Mouse (Mus musculus): ENCODE results near the gene Col17a1.

Col17a1 gene

DNA sequence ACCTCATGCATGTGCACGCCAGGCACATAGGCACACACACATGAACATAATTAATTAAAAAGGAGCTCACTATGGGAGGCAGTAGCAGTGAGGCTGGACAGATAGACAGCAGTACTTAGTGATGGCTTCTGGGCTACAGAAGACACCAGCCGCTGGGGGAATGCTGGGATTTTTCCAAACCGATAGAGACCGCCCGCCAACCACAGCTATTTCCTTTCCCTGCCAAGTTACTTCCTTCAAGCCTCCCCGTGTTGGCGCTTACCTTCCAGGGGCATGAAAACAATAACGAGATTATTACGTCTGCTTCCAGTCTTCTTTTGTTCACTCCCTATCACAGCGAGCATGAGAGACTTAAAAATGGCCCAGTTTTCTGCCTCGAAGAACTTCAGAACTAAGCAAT, 5.2 kb upstream of the Col17a1 start:
- TF ChIP-seq GATA4 (IDR thresholded peaks at IDR 0.05; ENCODE audit: insufficient replicate concordance, low read length): no peak

DNA sequence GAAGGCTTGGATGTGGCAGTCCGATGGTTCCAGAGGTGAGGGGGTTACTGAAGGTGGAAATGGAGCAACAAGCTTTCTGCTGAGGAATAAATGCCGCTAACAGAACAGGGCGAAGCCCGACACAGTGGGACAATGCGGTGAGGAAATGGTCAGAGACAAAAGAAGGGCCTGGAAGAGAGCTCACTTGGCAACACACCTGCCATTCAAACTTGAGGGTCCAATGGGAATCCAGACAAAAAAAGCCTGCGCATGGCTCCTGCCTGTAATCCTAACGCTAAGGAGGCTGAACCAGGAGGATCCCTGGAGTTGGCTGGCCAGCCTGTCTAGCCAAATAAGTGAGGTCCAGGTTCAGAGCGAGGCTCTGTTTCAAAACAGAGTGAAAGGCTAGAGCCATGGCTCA, 4.5 kb upstream of the Col17a1 start:
- TF ChIP-seq GATA4 (IDR thresholded peaks at IDR 0.05; ENCODE audit: insufficient replicate concordance, low read length): no peak

DNA sequence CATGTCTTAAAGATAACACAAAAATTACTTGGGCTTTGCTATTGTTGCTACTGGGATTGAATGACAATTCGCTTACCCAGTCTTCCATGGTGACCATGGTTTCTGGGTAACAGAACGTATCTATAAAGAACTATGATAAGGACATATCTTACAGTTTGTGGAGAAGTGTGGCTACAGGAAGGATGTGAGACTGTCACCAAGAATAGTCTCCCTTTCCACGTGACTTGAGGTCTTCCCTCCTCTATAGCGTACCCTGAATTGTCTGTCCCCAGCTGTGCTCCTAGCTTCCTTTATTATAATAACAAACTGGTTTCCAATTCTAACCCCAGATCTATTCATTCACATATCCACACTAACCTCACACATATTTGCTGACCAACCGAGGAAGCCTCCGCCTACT, 3.8 kb upstream of the Col17a1 start:
- no peak for TF ChIP-seq GATA4 (IDR thresholded peaks at IDR 0.05; ENCODE audit: insufficient replicate concordance, low read length)

DNA sequence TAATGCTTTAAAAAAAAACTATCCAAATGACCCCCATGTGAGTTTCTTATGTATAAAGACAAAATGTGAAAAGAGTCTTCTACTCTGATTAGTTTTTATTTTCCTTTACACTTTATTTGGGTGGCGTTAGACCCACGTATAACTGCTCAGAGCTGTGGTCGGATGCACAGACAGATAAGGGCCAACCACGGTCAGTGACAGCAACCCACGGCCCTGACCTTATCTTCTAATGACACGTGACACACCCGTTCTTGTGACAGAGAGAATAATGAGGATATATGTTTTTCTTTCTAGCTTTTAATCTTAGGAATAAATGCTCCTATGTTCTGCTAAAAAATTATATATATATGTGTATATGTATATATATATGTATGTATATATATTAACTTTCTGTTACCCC, 2.3 kb downstream of the Col17a1 start:
- no peak for TF ChIP-seq GATA4 (IDR thresholded peaks at IDR 0.05; ENCODE audit: insufficient replicate concordance, low read length)

DNA sequence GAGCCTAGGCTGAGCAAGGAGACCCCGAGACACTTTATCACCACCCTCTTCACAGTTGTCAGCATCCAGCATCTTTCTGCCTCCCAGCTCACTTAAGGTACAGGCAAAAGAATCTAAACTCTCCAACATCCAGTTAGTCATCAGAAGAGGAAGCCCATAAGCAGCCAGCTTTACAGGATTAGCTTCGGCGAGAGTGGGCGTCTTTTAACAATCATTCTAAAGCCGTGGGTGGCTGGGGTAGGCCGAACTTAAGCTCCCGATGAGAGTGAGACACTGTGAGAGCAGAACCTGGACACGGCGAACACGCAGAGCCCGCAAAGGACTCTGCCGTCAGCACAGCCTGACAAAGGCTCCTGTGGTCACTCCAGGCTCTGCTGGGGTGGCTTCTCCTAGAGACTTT, 13.2 kb downstream of the Col17a1 start:
- no peak for TF ChIP-seq GATA4 (IDR thresholded peaks at IDR 0.05; ENCODE audit: insufficient replicate concordance, low read length)

DNA sequence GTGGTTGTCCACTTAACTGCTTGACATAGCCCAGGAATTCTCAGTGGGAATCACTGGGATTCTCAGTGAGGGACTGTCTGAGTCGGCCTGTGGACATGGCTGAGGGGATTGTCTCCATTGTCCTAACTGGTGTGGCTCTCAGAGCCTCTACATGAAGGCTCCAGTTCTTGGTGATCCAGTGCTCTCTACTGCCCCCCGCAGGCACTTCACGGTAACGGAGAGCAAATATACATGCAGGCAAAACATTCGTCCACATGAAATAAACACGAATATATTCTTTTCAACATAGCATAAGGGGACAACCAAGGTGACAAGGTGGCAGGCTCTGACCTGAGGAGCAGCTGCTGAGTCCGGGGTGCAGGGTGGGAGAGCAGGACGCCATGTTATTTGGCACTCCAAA, 17.5 kb downstream of the Col17a1 start:
- TF ChIP-seq GATA4 (IDR thresholded peaks at IDR 0.05; ENCODE audit: insufficient replicate concordance, low read length): no peak

DNA sequence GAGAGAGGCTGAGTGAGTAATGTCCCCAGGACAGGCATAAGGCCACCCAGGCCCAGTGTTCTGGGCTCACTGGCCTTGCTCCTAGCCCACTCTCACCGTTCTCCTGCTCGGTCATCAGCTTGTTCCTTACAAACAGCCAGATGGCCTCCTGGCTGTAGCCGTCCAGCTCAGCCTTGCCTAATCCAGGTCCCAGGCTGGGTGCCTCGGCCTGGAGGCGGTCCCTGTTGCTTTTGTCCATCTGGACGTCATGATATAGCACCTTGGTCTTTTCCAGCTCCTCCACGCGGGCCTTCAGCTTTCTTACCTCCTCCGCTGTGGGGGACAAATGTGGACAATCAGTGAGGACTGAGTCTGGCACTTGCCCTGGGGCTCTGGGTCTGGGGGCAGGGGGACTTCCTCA, 23.5 kb downstream of the Col17a1 start:
- TF ChIP-seq GATA4 (IDR thresholded peaks at IDR 0.05; ENCODE audit: insufficient replicate concordance, low read length): no peak

DNA sequence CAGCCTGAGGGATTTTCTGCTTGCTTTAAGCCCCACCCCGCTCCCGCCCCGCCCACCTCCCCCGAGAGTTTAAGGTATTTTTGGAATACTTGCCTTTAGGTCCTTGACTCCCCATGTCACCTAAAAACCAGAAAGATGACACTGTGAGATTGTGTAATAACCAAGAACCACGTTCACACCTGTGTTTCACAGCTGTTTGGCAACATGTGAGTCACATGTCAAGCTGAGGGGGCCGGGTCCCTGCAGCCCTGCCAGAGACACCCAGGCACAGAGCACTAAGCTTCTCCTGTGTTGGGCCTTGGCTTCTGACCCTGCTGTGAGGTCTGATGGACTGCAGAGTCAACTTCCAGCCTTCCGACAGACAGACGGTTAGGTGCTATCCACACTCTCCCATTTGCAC, 24.3 kb downstream of the Col17a1 start:
- no peak for TF ChIP-seq GATA4 (IDR thresholded peaks at IDR 0.05; ENCODE audit: insufficient replicate concordance, low read length)

DNA sequence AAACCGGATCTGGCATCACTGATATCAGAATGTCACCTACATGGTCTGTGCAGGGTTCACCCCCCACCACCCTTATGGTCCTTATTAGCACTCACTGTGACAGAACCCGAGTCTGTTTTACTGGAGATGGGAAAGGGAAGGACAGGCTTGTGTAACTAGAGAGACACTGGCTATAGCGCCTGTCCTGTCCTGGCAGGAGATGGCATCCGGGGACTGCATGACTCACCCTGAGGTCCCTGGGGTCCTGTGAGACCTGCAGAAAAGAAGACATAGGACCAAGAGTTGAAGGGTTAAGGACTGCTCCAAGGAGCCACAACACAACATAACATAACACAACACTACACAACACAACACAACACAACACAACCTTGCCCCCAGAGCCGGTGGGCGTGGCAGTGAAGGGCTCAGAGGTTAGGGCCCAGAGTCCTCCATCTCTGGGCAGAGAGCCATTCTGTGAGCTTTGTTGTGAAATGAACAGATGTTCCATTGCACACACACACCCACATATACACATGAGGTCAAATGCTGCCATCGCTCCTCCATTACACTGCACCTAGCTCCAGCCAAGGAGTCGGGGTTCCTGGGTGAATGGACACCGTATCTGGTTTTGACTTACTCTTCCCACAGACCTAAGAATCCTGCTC, 32.0 kb downstream of the Col17a1 start:
- no peak for TF ChIP-seq GATA4 (IDR thresholded peaks at IDR 0.05; ENCODE audit: insufficient replicate concordance, low read length)

DNA sequence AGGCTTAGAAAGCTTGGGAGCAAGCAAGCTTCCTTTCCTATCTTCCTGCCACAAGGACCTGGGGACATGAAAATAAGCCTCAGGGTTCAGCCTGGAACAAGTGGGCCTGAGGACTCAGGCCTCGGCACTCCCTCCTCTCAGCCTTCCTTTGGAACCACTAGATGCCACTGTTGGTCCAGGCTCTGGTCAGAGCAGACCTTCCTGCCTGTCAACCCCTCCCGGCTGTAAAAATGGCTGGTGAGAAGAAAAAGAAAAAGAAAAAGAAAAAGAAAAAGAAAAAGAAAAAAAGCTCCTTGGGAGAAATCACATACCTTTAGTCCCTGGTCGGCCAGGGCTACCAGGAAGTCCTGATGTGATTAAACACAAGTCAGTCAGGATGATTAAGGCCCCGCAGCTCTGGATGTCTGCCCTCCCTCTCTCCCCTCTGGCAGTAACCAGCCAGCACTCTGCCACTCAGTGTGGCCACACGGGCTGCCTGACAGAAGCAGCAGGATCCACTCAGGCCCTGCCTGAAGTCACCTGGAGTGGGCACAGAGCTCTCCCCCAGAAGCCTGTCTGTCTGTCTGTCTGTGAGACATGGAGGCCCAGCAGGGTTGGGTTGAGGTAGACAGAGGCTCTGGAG, 32.9 kb downstream of the Col17a1 start:
- no peak for TF ChIP-seq GATA4 (IDR thresholded peaks at IDR 0.05; ENCODE audit: insufficient replicate concordance, low read length)

DNA sequence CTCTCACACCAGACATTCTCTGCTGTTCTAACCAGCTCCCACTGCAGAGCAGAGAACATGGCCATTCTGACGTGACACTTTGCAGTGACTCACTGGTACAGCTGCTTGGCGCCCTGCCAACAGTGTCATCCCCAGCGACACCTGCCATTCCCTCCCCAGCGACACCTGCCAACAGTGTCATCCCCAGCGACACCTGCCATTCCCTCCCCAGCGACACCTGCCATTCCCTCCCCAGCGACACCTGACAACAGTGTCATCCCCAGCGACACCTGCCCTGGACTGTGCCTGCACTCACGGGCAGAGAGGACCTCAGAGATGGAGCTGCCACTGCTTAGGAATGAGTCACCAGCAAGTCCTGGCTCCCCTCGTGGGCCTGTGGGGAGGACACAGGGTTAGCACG, 37.0 kb downstream of the Col17a1 start:
- TF ChIP-seq GATA4 (IDR thresholded peaks at IDR 0.05; ENCODE audit: insufficient replicate concordance, low read length): no peak

DNA sequence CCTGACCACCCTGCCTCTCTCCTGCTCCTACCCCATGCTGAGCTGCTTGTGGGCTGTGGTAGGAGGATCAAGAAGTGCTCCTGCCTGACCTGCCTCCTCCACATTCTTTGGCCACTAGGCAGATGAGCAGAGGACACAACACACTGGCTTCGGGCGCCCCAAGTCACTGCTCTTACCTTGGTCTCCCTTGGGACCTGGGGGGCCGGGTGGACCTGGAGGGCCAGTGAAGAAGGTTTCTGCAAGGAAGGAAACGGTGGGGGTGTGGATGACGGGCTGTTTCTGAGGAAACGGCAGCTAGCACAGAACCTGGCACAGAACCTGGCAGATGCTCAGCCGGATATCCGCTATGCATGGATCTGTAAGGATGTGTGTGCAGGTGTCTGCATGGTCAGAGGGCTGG, 38.7 kb downstream of the Col17a1 start:
- no peak for TF ChIP-seq GATA4 (IDR thresholded peaks at IDR 0.05; ENCODE audit: insufficient replicate concordance, low read length)

DNA sequence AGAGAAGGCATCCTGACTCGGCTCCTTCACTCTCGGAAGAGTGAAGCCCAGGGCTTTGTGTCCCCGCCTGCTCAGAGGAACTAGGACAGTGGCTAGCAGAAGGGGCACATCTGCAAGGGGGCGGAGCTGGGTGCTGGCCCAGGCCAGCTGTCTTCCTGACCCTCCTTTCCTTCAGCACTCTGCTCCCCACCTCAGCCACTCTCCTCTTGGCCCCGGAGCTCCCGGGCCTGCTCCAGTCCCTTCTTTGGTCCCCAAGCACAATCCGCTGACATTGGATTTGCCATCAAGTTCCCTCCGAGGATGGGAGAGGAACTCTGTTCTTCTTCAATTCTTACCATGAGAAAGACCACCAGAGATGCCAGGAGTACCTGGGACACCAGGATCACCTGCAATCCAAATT, 39.6 kb downstream of the Col17a1 start:
- no peak for TF ChIP-seq GATA4 (IDR thresholded peaks at IDR 0.05; ENCODE audit: insufficient replicate concordance, low read length)

DNA sequence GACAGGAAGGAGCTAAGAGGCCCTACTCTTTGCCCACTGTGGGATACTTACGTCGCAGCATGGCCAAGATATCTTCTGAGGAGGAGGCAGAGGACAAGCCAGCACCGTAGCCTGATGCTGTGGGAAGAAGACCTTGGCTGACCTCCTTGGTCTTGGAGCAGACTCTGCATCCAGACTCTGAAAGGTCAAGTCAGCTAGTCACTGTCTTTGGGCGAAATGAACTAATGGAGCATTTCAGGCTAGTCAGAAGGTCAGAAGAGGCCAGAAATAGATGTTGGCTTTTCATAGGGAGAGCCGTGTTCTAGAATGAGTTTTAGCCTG, 40.8 kb downstream of the Col17a1 start:
- TF ChIP-seq GATA4 (IDR thresholded peaks at IDR 0.05; ENCODE audit: insufficient replicate concordance, low read length): no peak

DNA sequence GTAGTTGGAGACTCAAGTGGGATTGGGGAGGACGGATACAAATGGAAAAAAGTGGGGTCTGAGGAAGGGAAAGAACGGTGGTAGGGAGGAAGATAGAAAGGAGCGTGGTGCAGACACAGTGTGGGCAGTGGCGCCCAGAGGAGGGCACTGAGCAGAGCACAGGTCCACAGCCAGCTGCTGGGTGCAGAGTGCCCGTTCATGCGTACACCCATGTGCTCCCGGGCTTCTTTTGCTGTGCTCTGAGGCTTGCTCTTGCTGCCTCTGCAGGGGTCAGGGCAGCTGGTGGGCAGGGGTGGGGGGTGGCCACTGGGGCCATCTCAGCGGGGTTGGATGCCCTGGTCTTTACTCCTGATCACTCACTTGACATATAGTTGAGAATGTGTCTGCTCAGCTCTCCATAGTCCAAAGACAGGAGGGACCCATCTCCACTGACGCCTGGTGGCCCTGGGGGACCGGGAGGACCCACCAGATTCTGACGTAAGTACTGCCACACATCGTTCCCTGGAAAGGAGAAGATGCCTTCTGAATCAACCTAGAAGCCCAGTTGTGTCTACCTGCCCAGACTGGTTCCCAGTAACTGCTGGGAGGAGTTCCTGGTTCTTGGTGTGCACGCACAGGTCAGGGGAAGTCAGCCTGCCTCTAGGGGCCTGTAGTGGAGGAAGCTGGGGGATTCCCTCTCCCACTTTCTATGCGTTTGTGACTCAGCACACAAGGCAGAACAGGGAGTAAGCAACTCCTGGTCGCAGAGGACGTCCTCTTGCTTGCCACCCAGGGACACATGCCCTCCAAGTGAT, 41.3 kb downstream of the Col17a1 start:
- TF ChIP-seq GATA4 (IDR thresholded peaks at IDR 0.05; ENCODE audit: insufficient replicate concordance, low read length): no peak

DNA sequence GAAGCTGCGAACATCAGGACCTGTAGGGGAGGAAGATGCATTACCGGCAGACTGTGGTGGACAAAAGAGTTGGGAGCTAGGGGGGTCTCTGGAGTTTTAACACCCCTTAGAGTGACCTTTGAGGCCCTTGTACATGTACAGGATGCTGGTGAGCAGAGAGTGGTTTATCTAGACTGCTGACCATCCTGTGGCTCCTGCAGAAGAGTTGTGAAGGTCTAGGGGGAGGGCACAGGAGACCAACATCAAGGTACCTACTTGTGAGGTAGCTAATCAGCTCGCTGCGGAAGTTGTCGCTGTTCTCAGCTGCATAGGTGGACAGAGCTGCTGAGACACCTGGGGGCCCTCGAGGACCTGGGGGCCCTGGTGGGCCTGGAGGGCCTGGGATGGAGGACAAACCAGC, 42.8 kb downstream of the Col17a1 start:
- TF ChIP-seq GATA4 (IDR thresholded peaks at IDR 0.05; ENCODE audit: insufficient replicate concordance, low read length): no peak
